In the genomic region with DNA sequence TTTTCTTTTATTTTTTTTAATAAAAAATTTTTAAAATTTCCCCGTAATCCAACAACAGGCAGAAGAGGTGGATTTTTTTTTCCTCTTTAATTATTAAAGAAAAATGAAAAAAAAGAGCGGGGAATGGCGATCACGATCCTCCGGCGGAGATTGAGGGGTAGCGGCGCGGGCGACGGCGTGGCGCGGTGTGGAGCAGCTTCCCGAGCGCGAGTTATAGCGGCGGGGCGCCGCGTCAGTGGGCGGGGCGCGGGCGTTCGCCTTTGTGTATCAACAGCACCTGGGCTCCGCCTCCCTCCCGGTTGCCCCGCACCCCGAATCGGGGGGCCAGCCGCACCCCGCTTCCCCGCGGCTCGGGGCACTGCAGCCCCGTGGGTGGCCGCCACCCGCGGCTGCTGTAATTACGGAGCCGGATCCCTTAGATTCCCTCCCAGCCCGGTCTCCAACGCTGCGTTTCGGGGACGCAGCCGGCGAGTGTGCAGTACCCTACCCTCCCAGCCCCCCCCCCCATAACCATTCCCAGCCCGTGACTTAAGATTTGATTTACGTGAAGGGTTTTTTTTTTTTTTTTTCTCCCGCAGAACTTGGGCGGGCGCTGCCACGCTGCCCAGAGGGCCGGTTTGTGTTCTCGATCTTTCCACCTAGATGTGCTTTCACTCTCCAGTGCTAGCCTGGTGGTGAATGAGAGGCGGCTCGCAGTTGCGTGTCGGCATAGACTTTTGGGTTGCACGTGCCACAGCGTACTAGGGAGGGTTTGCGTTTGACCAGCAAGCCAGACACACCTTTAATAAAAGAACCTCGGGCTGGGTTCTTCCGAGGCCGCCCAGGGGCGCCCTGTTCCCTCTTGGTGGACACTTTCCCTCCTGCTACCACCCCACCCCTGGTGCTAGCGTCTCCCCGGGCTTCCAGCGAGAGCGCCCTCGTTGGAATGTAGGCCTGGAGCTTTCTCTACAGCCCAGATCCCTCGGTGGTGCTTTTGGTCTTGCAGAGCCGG, we compare ENCODE assay signal across 8 mouse cellular contexts. TPM values are rescaled to one million over a fixed set of nuclear protein-coding genes. Genes with fewer than 3 reads are reported as not detected.
DNase-seq lines count a peak whose midpoint lies in the region; ATAC-seq and TF ChIP-seq lines count a peak whose summit lies in the region.

Gene Slc38a2, minus strand, starts transcription at position 210 of the 991 bp plus-strand sequence.

- peak within 1 kb of the TSS; percentile 100 for H3K9ac ChIP-seq in forebrain, embryonic 14.5 days (ENCODE audit: low read length)
- H3K9ac ChIP-seq in liver, embryonic 16.5 days (ENCODE audit: low read depth, low read length) = peak within 1 kb of the TSS; percentile 96
- H3K9ac ChIP-seq in neural tube, embryonic 13.5 days = peak within 1 kb of the TSS; percentile 99

- peaks cover 38% of the 10 kb centered on the region for H3K36me3 ChIP-seq in E14TG2a.4 (ENCODE audit: insufficient read depth, low read length)
- H3K36me3 ChIP-seq in forebrain, embryonic 14.5 days (ENCODE audit: control insufficient read depth, insufficient read depth, low read length) = peaks cover 37% of the 10 kb centered on the region
- H3K36me3 ChIP-seq in liver, embryonic 16.5 days (ENCODE audit: control insufficient read depth, insufficient read depth) = peaks cover 30% of the 10 kb centered on the region
- H3K36me3 ChIP-seq in neural tube, embryonic 13.5 days = peaks cover 29% of the 10 kb centered on the region
- no peaks in the 10 kb centered on the region for H3K36me3 ChIP-seq in testis, adult 2 months (ENCODE audit: control insufficient read depth, insufficient read depth, low read length)

- peaks cover 73% of the 10 kb centered on the region for H3K4me1 ChIP-seq in E14TG2a.4 (replicated peaks; ENCODE audit: low read depth, low read length)
- peaks cover 29% of the 10 kb centered on the region for H3K4me1 ChIP-seq in forebrain, embryonic 14.5 days (ENCODE audit: control insufficient read depth, insufficient read depth, low read length)
- H3K4me1 ChIP-seq in liver, embryonic 16.5 days (ENCODE audit: control insufficient read depth, low read depth, low read length) = peaks cover 32% of the 10 kb centered on the region
- H3K4me1 ChIP-seq in neural tube, embryonic 13.5 days (replicated peaks) = peaks cover 44% of the 10 kb centered on the region
- H3K4me1 ChIP-seq in testis, adult 2 months (ENCODE audit: control insufficient read depth, insufficient read depth, low read length) = peaks cover 12% of the 10 kb centered on the region

- TF ChIP-seq POLR2A in testis, adult 2 months (IDR thresholded peaks at IDR 0.05; ENCODE audit: control insufficient read depth, low read depth, low read length) = peak; percentile 92

- H3K9me3 ChIP-seq in E14TG2a.4 (ENCODE audit: low read length) = no peaks in the 10 kb centered on the region
- H3K9me3 ChIP-seq in forebrain, embryonic 14.5 days (replicated peaks; ENCODE audit: control insufficient read depth, low read length) = no peaks in the 10 kb centered on the region
- H3K9me3 ChIP-seq in liver, embryonic 16.5 days (replicated peaks; ENCODE audit: control insufficient read depth, low read length) = no peaks in the 10 kb centered on the region
- H3K9me3 ChIP-seq in neural tube, embryonic 13.5 days = no peaks in the 10 kb centered on the region

- peak within 1 kb of the TSS; percentile 100 for H3K27ac ChIP-seq in forebrain, embryonic 14.5 days (ENCODE audit: low read depth, low read length)
- H3K27ac ChIP-seq in liver, embryonic 16.5 days (ENCODE audit: low read length) = peak within 1 kb of the TSS; percentile 97
- peak within 1 kb of the TSS; percentile 100 for H3K27ac ChIP-seq in neural tube, embryonic 13.5 days (replicated peaks)
- peak within 1 kb of the TSS; percentile 87 for H3K27ac ChIP-seq in testis, adult 2 months (ENCODE audit: control insufficient read depth, insufficient read depth, low read depth, low read length)

- no peak for TF ChIP-seq CTCF in E14TG2a.4 (conservative IDR thresholded peaks at IDR 0.05; ENCODE audit: low read length)
- TF ChIP-seq CTCF in testis, adult 2 months (IDR thresholded peaks at IDR 0.05; ENCODE audit: control insufficient read depth, insufficient read depth, insufficient replicate concordance, low read depth, low read length) = no peak

- peak; percentile 93 for DNase-seq in forebrain, embryonic 14.5 days (ENCODE audit: low spot score)
- peak; percentile 92 to 93 for DNase-seq in heart, postnatal 10 days
- no peak for DNase-seq in large intestine, adult 2 months (ENCODE audit: low read depth, low spot score)

- H3K27me3 ChIP-seq in E14TG2a.4 (ENCODE audit: insufficient read depth, low read length) = no peaks in the 10 kb centered on the region
- H3K27me3 ChIP-seq in forebrain, embryonic 14.5 days (replicated peaks; ENCODE audit: control insufficient read depth, insufficient read depth, low read length) = no peaks in the 10 kb centered on the region
- no peaks in the 10 kb centered on the region for H3K27me3 ChIP-seq in liver, embryonic 16.5 days (ENCODE audit: control insufficient read depth, insufficient read depth, low read depth, low read length)
- no peaks in the 10 kb centered on the region for H3K27me3 ChIP-seq in neural tube, embryonic 13.5 days
- peaks cover 3% of the 10 kb centered on the region; the same call in 1 of the 2 replicates for H3K27me3 ChIP-seq in testis, adult 2 months (ENCODE audit: control insufficient read depth, insufficient read depth, low read length)

- peak within 1 kb of the TSS; percentile 88 for H3K4me2 ChIP-seq in forebrain, embryonic 14.5 days (ENCODE audit: low read length)
- peak within 1 kb of the TSS; percentile 66 for H3K4me2 ChIP-seq in liver, embryonic 16.5 days (ENCODE audit: low read depth, low read length)
- H3K4me2 ChIP-seq in neural tube, embryonic 13.5 days = peak within 1 kb of the TSS; percentile 75

- intact Hi-C loops in heart, postnatal 10 days (cut with DNase I) = loop anchor here (2.0 to 5.0 kb wide), 2 partner anchors 49 to 237 kb away; no protein-coding TSS in a partner anchor

- H3K4me3 ChIP-seq in E14TG2a.4 (replicated peaks; ENCODE audit: low read length) = peak within 1 kb of the TSS; percentile 92
- H3K4me3 ChIP-seq in forebrain, embryonic 14.5 days (ENCODE audit: low read depth, low read length) = peak within 1 kb of the TSS; percentile 95
- H3K4me3 ChIP-seq in liver, embryonic 16.5 days (ENCODE audit: low read depth, low read length) = peak within 1 kb of the TSS; percentile 76
- H3K4me3 ChIP-seq in neural tube, embryonic 13.5 days = peak within 1 kb of the TSS; percentile 84
- H3K4me3 ChIP-seq in testis, adult 2 months (ENCODE audit: control insufficient read depth, low read depth, low read length) = peak within 1 kb of the TSS; percentile 86

- WGBS in forebrain, embryonic 14.5 days = under 1% methylated on average over 76 of the region's 76 CpGs
- WGBS in large intestine, adult 2 months = under 1% methylated on average over 76 of the region's 76 CpGs
- WGBS in liver, embryonic 16.5 days (ENCODE audit: insufficient replicate concordance) = under 1% methylated on average over 75 of the region's 76 CpGs
- under 1% methylated on average over 76 of the region's 76 CpGs for WGBS in neural tube, embryonic 13.5 days

- peak; percentile 62 for ATAC-seq in cerebellum, adult (ENCODE audit: insufficient number of reproducible peaks, low FRiP score, low TSS enrichment)
- ATAC-seq in forebrain, embryonic 14.5 days = peak; percentile 89
- ATAC-seq in liver, embryonic 16.5 days (ENCODE audit: low read depth) = peak; percentile 83
- peak; percentile 93 for ATAC-seq in neural tube, embryonic 13.5 days (ENCODE audit: low read depth)

RNA-seq across cellular contexts. Expression of gene Slc38a2, which starts in this region (rescaled TPM):
- 142 and 195 TPM in 2 replicates for polyA plus RNA-seq in forebrain, embryonic 14.5 days (2014; fragmentation: Nextera tagmentation; extraction: Ambion mirVana)
- 100 to 1,000 TPM; 312 to 340 TPM for total RNA-seq in heart, postnatal 10 days (2021)
- 26.3 and 32.8 TPM in 2 replicates for polyA plus RNA-seq in large intestine, adult 2 months (2012; rRNA removed)
- 37.9 and 38.8 TPM in 2 replicates for polyA plus RNA-seq in liver, embryonic 16.5 days (2015; fragmentation: Nextera tagmentation; extraction: Ambion mirVana)
- polyA plus RNA-seq in neural tube, embryonic 13.5 days (2015; fragmentation: Nextera tagmentation; extraction: Ambion mirVana) = 118 and 142 TPM in 2 replicates
- polyA plus RNA-seq in testis, adult 2 months (2012; rRNA removed) = 8.8 and 10.8 TPM in 2 replicates
